Mouse (Mus musculus) layer of hippocampus, postnatal 25 days (tissue): ENCODE data around the gene Fuca1. TPM values are rescaled to one million over a fixed set of nuclear protein-coding genes. Genes with fewer than 3 reads are reported as not detected.
A peak's percentile ranks its signal among the peaks of the same experiment; 100 is the strongest.

Source experiments
- DNase-seq, 2 experiments: peaks; one replicate each; pipeline ENCODE4 v3.0.0; 2022; ENCODE audit warnings: mixed read lengths in 2 of 2, low spot score in 1 of 2; ENCODE audit errors: extremely low spot score in 1 of 2
- total RNA-seq, 2 experiments: library from RNA; stranded (reverse); gene quantifications; 2 replicates each; pipeline ENCODE4 v1.2.3; 2021

Fuca1 gene
- total RNA-seq, 2 experiments from 2014 or later: 40.5 to 40.7 TPM

DNA sequence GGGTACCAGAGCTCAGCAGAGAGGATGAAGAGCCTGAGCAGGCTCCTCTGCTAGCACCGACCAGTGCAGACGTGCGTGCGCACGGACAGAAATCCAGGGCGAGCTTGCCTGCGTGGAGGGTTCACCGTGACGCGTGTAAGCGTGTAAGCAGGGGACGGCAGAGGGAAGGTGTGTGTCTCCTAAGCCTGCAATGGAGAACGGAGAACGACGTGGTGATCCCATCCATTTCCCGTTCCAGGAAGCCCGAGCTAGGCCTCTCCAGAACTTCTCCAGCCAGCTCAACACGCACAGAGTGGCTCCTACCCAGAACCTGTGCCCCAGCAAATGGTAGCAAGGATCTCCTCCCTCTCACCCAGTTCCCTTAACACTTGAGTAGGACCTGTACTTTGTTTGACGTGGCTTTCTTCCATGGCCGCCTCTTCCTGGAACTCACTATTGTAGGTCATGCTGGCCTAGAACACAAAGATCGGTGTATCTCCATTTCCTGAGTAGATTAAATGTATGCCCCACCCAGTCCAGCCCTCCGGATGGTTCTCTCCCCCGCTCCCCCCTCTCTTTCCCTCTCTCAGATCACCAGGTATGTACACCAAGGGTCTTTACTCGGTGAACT, 32.0 kb upstream of the Fuca1 start:
- DNase-seq: no peak

DNA sequence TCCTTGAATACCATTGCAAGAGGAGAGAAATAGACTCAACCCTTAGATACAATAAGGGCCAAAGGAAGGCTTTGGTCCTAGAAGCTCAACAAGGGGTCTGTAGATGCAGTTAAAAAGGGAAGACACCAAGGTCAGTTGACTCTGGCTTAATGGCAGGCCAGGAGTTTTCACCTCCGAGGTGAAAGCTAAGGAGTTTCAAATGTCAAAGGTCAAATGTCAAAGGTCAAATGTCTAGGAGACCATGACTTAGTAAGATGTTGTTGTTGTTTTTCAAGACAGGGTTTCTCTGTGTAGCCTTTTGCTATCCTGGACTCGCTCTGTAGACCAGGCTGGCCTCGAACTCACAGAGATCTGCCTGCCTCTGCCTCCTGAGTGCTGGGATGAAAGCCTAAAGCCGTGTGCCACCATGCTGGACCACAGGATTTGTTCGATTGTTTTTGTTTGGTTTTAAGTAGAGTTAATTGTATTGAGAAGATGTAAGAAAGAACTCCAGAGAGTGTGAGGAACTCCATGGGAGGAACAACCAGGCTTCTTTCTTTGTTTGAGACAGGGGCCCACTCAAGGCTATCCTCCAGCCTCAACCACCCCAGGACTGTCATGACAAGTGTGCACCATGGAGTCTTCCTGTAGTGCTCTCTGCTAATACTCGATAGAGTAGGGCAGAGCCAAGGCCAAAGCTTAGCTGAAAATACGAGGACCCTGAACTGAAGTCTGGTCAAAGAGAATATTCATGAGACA, 31.2 kb upstream of the Fuca1 start:
- DNase-seq: no peak

DNA sequence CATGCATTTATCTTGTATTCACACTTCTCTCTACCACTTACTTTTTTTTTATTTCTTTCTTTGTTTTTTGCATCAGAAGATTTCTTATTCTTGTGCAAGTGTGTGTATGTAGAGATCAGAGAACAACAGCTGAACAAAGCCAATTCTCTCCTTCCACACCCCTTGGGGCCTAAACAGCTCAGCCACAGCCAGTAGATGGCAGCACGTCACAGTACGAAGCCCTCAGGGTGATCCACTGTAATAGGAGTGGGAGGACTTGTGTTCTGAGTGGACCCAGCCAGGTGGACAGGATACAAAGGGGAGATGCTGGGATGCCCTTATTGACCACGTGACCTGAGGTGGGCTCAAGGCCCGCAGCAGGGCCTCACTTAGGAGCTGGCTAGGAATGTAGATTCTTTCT, 30.7 kb upstream of the Fuca1 start:
- peak; percentile 44 to 79 for DNase-seq

DNA sequence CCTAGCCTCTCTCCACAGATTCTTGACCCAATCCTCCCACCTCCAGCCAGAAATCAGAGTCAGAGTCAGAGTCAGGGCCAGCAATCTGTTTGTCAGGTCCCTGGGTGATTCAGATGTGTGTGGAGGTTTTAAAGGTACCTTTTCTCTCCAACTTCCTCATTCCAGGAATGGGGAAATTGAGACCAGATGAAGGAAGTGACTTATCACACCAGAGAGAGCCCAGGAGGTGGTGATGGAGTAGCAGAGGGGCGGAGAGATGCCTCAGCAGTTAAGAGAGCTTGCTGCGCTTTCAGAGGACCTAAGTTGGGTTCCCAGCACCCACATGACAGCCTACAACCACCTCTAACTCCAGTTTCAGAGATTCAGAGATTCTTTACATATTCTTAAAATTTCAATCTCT, 29.0 kb upstream of the Fuca1 start:
- no peak for DNase-seq

DNA sequence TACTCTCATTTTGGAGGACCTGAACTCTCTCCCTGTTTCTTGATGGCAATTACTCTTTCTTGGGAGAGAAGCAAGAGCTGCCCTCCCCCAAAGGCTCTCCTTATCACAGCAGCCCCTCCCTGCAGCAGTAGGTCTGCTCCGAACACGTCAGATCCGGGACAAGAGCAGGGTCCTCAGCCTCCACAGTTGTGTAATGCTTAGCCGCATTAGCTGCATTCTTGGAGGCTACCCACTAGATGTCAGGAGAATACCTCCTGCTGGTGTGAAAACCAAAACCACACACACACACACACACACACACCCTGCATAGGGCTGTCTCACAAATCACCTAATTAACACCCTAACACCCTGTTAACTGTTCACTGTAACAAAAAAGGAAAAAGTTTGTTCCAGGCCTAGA, 27.7 kb upstream of the Fuca1 start:
- no peak for DNase-seq

DNA sequence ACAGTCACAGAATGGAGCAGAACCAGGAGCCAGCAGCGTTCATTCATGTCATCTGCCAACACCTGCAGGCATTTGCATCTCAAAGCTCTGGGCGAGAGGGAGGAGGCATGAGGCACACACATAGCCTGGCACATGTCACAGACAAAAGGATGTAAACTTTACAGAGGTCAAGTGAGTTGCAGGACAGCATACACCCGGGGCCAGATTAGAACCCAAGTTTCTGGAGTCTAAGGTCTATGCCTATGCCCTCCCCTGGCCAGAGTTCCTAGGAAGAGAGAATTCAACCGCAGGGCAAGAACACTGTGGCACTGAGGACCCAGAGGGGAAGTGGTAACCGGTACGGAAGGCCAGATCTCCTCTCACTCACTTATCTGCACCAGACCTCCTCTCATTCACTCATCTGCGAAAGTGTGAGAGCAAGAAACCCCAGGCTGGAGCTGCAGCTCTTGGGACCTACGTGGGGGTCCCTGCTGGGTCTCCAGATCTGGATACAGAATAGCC, 25.4 kb upstream of the Fuca1 start, which contains the start of gene Cnr2:
Gene Cnr2, plus strand, starts transcription at position 324 of the 501 bp plus-strand sequence.
- no peak for DNase-seq

DNA sequence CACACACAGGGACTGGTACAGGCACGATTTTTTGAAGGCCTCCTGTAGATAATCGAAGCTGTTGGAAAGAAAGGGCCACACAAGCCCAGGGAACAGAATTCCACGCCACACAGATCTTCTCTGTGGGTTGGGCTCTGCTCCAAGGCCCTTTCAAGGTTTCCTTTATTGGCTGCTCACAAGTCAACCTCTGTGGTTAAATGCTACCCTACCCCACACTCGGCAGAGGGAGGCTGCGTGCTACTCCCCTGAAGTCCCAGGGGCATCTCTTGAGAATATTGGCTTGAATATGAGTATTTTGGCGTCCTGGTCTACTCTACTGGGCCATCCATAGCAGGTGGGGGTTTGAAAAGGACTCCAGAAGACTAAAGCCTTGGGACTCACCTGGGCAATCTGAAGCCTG, 24.4 kb upstream of the Fuca1 start:
- no peak for DNase-seq

DNA sequence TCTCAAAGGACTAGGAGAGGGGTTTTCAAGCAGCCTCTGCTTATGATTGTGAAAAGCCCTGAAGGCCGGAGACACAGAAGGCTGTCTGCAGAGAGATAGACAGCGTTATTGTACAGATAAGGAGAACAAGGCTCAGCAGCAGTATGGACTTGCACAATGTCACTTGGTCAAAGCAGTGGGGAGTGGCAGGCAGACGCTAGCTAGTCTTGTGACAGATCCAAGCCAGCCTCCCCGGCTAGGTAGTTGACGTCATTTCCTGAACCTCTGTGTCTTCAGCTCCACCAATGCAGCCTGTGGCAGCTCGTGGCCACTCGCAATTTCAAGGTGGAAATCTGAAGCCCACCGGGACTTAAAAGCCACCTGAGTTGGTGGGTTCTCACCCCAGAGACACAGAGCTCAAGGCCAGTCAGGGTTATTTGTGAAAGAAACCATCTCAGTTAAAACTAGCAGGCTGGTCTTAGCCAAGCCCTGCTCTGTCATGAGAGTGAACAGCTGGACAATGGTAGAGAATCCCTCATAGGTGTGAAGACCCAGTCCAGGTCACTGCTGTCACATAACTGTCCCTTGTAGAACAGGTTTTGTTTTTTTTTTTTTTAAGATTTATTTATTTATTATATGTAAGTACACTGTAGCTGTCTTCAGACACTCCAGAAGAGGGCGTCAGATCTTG, 22.0 kb upstream of the Fuca1 start:
- DNase-seq: no peak

DNA sequence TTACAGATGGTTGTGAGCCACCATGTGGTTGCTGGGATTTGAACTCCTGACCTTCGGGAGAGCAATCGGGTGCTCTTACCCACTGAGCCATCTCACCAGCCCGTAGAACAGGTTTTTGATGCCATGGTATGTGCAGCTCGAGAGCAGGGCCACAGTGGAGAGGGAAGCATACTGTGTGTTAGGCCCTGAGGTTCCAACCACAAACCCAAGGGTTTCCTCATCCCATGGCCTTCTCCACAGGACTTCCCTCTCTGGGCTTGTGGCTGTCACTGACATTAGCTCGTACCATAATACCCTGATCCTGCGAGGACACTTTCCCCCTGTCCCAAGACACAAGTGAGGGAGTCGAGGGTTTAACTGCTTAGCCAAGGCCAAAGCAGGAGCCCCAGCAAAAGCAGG, 21.5 kb upstream of the Fuca1 start:
- DNase-seq: no peak

DNA sequence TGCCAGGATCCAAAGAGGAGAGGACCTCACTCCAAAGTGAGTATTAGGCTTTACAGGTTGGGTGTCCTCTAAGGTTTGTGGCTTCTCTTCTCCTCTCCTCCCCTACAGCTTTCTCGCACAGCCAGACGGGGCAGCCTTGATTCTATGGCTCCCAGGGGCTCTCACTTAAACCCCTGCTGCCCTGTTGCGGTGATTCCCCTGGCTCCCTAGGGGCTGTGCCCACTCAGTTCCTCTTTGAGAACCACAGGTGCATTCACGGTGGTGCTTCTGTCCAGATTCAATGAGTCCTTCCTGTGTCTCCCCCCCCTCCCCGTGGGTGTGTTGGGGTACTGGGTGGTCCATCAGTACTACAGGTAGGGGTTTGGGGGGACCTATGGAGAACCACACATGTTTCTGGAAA, 20.5 kb upstream of the Fuca1 start:
- no peak for DNase-seq

DNA sequence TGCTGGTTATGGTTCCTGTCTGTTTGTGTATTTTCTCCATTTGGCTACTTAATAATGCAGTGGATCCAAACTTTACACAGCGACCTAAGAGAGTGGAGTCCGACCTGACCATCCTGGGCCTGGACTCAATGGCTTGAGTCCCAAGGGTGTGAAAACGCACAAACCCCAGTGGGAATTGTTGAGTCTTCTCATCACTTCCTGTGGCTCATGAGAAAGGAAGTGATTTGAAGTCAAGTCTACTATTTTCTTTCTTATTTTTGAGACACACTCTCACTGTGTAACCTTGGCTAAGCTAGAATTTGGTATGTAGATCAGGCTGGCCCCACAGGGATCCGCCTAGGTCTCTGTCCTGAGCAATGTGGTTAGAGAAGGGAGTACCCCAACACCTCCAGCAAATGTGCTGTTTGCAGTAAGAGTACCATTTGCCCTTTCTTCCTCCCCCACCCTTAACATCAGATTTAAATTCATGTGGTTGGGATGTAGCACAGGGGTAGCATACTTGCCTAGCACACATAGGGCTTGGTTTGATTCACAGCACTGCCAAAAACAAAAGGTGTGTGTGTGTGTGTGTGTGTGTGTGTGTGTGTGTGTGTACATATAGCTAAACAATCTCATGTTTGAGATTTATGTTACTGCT, 17.8 kb upstream of the Fuca1 start:
- DNase-seq: no peak

DNA sequence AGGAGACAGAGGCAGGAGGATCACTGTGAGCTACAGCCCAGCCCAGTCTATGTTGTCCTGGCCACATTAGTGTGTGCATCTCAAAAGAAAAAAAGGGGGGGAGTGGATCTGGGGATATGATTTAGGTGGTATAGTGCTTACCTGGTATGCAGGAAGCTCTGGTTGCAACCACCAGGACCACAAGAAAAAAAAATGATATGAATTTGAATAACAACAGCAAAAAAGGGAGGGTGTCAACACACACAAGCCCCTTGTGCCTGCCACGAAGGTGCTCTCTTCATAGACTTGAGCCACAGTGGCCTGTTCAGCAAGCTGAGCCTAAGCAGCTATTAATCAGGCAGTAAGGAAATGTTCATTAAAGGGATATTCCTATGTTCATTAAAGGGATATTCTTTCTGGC, 15.7 kb upstream of the Fuca1 start:
- DNase-seq: no peak

DNA sequence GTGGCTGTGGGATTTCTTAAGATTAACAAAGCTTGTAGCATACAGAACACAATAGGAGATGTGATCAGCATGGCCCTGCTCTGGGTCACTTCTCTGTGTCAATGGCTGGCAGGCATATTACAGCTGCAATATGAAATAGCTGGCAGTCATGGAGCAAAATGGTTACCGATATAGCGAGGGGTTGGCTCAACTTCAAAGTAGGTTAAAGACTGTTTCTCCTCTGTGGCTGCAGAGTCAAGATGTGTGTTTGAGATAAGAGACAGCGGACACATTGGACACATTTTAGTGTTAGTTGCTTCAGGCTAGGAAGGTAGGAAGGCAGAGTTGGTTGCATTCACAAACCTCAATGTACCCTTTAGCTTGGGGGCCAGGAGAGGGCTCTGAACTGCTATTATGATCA, 13.9 kb upstream of the Fuca1 start:
- DNase-seq: no peak

DNA sequence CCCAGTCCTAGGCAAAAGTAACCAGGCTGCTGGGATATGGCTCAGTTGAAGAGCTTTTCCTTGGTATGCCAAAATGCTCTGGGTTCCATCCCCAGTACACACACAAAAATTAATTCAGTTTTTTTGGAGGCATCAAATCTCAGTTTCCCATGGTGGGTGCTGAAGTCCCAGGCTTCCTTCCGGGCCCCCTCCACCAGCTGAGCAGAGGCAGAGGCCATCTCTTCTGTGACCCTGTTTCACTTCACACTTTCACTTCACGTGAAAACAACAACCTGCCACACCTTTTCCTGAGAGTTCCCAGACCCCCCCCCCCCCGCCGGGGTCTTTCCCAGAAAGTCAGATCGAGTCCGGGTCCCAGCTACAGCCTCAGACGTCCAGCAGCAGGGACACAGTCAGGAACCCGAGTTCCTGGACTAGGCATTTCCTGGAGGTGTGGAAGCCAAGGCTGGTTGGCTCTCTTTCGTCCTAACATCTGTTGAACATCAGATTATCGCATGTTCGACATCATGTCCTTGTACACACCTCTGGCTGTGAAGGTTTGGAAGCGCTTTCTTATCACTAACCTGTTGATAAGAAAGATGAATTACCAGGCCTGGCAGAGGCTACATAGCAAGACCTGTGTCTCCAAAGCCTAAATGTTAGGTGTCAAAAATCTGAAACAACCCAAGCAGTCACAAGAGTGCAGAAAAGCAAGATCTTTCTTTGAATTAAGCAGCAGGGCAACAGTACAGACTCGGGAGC, 11.0 kb upstream of the Fuca1 start:
- DNase-seq: no peak

DNA sequence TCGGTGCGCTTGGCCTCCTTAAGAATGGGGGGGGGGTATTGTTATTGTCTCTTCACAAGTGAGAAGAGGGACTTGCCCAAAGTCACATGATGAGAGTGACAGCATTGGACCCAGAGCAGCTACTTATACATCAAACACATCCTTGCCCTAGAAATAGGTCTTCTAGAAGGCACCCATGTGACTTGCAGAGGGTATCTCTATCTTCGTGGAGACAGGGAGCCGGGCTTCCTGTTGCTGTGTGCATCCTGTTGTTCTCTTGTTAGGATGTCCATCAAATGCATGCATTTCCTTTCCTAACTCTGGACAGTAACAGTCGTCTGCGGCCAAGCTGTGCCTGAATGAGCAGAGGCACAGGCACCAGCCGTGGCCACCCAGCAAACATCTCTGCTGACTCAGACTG, 9.0 kb upstream of the Fuca1 start:
- no peak for DNase-seq

DNA sequence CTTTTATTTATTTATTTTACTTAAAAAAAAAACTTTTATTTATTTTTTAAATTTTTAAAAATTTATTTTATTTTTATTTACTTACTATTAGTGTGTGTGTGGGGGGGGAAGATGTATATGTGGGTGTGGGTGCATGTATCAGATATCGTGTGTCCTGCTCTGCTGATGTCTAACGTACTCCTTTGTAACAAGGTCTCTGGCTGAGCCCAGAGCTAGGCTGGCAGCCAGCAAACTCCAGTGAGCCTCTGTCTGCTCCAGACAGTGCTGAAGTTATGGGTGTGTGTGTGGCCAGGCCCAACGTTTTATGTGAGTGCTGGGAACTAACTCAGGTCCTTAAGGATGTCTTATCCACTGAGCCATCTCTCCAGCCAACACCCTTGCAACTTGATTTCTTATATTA, 8.4 kb upstream of the Fuca1 start:
- no peak for DNase-seq

DNA sequence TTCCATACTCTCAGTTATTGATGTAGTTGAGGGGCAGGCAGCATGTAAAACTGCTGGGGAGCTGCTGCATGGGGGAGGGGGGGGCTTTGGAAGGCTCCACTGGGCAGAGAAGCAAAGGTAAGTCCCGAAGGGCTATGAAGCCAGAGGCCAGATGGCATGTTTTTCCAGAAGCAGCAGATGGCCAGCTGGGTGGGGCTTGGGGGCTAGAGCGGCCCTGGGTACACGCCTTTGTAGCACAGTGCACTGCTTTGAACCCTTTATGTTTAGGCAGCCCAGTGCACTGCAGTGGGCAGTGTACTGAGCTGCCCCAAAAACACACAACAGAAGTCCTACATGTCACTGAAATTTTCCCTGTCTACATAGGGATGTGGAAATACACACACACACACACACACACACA, 7.7 kb upstream of the Fuca1 start:
- no peak for DNase-seq

DNA sequence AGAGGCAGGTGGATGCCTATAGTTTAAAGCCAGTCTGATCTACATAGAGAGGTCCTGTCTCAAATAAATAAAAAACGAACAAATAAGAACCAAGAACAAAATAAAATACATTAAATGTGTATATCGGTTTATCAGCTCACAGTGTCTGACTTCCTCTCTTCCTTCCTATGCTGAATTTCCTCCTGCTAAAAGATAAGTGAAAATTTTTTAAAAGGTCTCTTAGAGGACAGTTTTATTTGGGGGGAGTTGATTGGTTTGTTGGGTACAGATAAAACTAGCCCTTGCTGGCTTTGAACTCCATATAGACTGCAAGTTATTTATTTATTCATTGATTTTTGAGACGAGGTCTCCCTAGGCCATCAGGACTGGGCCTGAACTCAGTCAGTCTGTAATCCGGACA, 7.1 kb upstream of the Fuca1 start:
- no peak for DNase-seq

DNA sequence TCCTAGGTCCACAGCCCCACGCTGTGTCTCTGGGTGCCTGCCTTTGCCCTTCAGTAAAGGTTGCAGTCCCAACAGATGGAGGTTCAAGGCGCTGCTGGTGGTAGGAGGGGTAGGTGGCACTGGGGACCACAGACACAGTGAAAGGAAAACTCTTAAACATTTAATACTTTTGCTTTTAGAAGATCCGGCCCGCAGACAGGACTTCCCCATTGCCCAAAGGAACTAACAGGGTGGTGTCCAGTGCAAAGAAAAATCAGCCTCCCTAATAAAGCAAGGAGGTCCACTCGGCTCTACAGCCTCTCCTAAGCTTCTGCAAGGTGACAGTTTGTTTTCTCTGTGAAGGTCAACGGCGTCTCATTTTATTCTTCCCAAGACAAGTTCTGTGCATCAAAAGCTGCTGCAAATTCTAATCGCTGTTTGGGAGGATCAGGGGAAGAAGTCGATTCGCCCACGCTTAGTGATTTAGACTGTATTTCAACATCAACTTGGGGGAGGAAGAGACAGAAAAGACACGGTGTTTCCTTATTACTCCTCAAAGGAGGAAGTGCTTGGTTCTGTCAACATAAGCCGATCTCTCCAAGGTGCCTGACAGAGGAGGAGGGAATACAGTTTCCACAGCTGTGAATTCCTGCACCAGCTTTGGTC, 1.8 kb upstream of the Fuca1 start:
- DNase-seq: no peak

DNA sequence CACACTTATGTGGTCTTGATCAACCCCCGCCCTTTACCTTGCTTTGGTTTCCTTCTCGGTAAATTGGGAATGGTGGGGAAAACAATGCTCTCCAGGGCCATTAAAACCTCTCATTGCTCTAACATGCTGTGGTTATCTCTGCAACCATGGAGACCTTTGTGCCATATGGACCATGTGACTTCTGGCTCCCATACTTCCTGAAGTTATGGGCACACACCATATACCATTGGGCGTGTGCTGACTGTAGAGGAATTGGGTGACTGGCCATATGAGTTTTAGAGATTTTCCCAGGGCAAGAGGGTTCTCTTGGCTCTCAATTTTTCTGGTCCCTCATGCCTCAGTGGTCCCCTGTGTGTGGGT, 1.3 kb upstream of the Fuca1 start:
- DNase-seq: no peak
